Mouse (Mus musculus) forebrain, postnatal 0 days (tissue): ENCODE results near the gene Tjp3. TPM values are rescaled to one million over a fixed set of nuclear protein-coding genes. Genes with fewer than 3 reads are reported as not detected.
A peak's percentile ranks its signal among the peaks of the same experiment; 100 is the strongest.

Experiments
- ATAC-seq: fragments of 200-750 bp; cut with Nextera tagmentation; 2 replicates; pipeline ENCODE4 v1.8.0; 2017; ENCODE audit warnings: mild to moderate bottlenecking, moderate library complexity
- DNase-seq: peaks from one replicate; pipeline ENCODE4 v3.0.0-alpha.2; 2015
- H3K27ac ChIP-seq: fragments of 300-500 bp; sonication (generic); 2 replicates; pipeline ENCODE4 v1.5.1; 2014; ENCODE audit warnings: low read depth, mild to moderate bottlenecking, antibody characterized with exemption, low read length, moderate library complexity, mixed read lengths
- H3K27me3 ChIP-seq: fragments of 300-500 bp; sonication (generic); 2 replicates; pipeline ENCODE4 v1.6.1; 2014; ENCODE audit warnings: mild to moderate bottlenecking, low read length, mixed read lengths; ENCODE audit not compliant: insufficient read depth
- H3K36me3 ChIP-seq: fragments of 300-500 bp; sonication (generic); 2 replicates; pipeline ENCODE4 v1.6.1; 2014; ENCODE audit warnings: mild to moderate bottlenecking, moderate library complexity; ENCODE audit not compliant: insufficient read depth
- H3K4me1 ChIP-seq: fragments of 300-500 bp; sonication (generic); 2 replicates; pipeline ENCODE4 v1.6.1; 2014; ENCODE audit warnings: antibody characterized with exemption; ENCODE audit not compliant: insufficient read depth
- H3K4me2 ChIP-seq: fragments of 300-500 bp; sonication (generic); 2 replicates; pipeline ENCODE4 v1.6.1; 2014; ENCODE audit warnings: low read depth, mild to moderate bottlenecking, moderate library complexity
- H3K4me3 ChIP-seq: fragments of 300-500 bp; sonication (generic); 2 replicates; pipeline ENCODE4 v1.5.1; 2014; ENCODE audit warnings: low read depth, low read length, mixed read lengths
- H3K9ac ChIP-seq: fragments of 300-500 bp; sonication (generic); 2 replicates; pipeline ENCODE4 v1.6.1; 2014; ENCODE audit warnings: mild to moderate bottlenecking
- H3K9me3 ChIP-seq: fragments of 300-500 bp; sonication (generic); 2 replicates; pipeline ENCODE4 v1.6.1; 2016; ENCODE audit warnings: low read length
- CTCF ChIP-seq: sonication (generic); IDR thresholded peaks from 2 replicates; pipeline ENCODE4 v1.5.1; 2016; ENCODE audit warnings: antibody characterized with exemption, control low read depth, low read depth
- WGBS: fragments of 180-500 bp; shearing (Covaris S2); extraction: QIAGEN DNeasy Blood & Tissue Kit; methylation state at CpG from one replicate; pipeline ENCODE4 v1.1.7; 2014; 5-methylcytosine and 5-hydroxymethylcytosine counted together
- polyA plus RNA-seq: library from polyadenylated mRNA; unstranded; fragments of >200 nt; fragmentation: Nextera tagmentation; extraction: Ambion mirVana; gene quantifications from 2 replicates; pipeline ENCODE4 v1.2.1, GENCODE M21; 2015
- total RNA-seq: library from RNA; depleted of rRNA; stranded (reverse); fragments of >200 nt; gene quantifications from 2 replicates; pipeline ENCODE4 v1.2.3, GENCODE M21; 2014

Gene Tjp3
- total and polyA plus RNA-seq, 2 experiments from 2014 or later: 5.7 to 8.5 TPM

DNA sequence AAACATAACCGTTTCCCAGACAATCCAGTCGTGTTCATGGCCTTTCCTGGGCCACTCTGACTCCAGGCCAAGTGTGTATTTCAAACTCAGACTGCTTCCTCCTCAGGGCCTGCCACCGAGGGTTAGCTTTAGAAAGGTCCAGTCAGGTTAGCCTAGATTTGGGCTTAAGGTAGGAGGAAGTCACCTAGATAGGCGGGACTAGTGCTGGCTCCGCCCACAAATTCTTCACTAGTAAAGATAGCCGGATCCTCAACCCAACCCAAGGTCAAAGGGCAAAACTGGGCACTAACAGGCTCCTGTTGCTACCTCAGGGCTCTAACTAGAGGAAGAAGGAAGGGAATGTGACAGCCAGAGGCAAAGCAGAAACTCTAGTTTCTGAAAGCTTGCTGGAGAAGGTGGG, 4.8 kb downstream of the Tjp3 start:
- Histone ChIP-seq H3K4me2 (no peak overlapping the region), H3K4me1 (no peaks in the 10 kb centered on the region), H3K27me3 (no peaks in the 10 kb centered on the region), H3K4me3 (no peak overlapping the region), H3K36me3 (no peaks in the 10 kb centered on the region), H3K27ac (no peak overlapping the region), H3K9ac (no peak overlapping the region), H3K9me3 (no peaks in the 10 kb centered on the region)
- DNase-seq (no peak), ATAC-seq (no peak)
- no peak for TF ChIP-seq CTCF
- 44% methylated on average over 6 of the region's 6 CpGs for WGBS

GRCm38 (mm10) chr10:81285694-81286450, 5.5 kb downstream of the Tjp3 start:
- Histone ChIP-seq H3K4me3 (peak overlapping the region; percentile 52), H3K4me2 (peak overlapping the region; percentile 82), H3K9me3 (no peaks in the 10 kb centered on the region), H3K27ac (no peak overlapping the region), H3K27me3 (no peaks in the 10 kb centered on the region), H3K36me3 (no peaks in the 10 kb centered on the region), H3K4me1 (no peaks in the 10 kb centered on the region), H3K9ac (peak overlapping the region; percentile 54)
- DNase-seq: peak; percentile 94
- peak; percentile 10; the same call in 1 of the 2 replicates for TF ChIP-seq CTCF
- peak; percentile 89 for ATAC-seq
- WGBS: 1% methylated on average over 54 of the region's 54 CpGs

GRCm38 (mm10) chr10:81284719-81285118, 6.7 kb downstream of the Tjp3 start:
- TF ChIP-seq CTCF: no peak

DNA sequence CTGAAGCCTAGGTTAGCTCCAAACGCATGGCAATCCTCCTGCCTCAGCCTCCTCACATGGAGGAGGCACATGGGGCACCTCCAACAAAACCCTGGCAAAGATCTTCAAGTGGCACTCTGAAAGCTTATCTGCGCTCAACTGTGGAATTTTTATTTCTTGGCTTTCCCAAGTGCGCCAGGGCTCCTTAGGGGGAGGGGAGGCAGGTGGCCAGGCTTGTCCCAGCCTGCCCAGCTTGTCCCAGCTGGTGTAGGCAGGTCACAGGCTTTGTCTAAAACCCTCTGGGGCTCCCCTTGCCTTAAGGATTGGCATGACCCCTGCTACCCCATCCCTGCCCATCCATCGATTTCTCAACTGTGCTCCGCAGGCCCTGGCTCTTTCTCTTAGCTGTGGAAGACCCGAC, 7.2 kb downstream of the Tjp3 start:
- no peak for TF ChIP-seq CTCF

More at GRCm38 (mm10) chr10:81284719-81285118, 6.7 kb downstream of the Tjp3 start:
- Histone ChIP-seq H3K27me3 (no peaks in the 10 kb centered on the region), H3K9ac (no peak overlapping the region), H3K4me2 (peak overlapping the region; percentile 82), H3K4me1 (no peaks in the 10 kb centered on the region), H3K9me3 (no peaks in the 10 kb centered on the region), H3K27ac (no peak overlapping the region), H3K4me3 (peak overlapping the region; percentile 52), H3K36me3 (no peaks in the 10 kb centered on the region)
- ATAC-seq: no peak
- DNase-seq: no peak
- 16% methylated on average over 17 of the region's 17 CpGs for WGBS

DNA sequence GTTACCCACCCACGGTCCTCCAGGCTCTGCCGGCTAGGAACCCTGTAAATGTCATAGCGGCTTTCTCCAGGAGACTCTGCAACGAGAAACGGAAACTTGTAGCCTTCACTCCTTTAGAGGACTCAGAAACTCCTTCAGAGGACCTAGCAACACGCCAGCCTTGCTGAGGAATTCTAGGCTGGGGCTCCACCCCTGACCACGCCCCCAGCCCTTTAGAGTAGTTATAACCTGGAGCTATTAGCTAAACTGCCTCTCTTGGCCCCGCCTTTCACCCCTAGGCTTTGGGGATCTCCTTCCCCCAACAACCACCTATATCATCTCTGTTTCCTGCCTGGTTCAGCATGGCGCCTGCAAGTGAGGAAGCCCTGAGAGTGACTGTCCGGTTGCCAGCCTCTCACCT, 11.9 kb downstream of the Tjp3 start:
- Histone ChIP-seq H3K27ac (no peak overlapping the region), H3K4me3 (no peak overlapping the region), H3K4me1 (no peaks in the 10 kb centered on the region), H3K9me3 (no peaks in the 10 kb centered on the region), H3K27me3 (no peaks in the 10 kb centered on the region), H3K4me2 (no peak overlapping the region), H3K9ac (no peak overlapping the region), H3K36me3 (no peaks in the 10 kb centered on the region)
- no peak for ATAC-seq
- WGBS: 52% methylated on average over 10 of the region's 10 CpGs
- no peak for TF ChIP-seq CTCF
- DNase-seq: no peak

More for the DNA sequence above, 7.2 kb downstream of the Tjp3 start:
- WGBS: 67% methylated on average over 6 of the region's 6 CpGs
- H3K9ac ChIP-seq: no peak overlapping the region
- no peaks in the 10 kb centered on the region for H3K36me3 ChIP-seq
- H3K4me2 ChIP-seq: no peak overlapping the region
- no peaks in the 10 kb centered on the region for H3K4me1 ChIP-seq
- H3K27me3 ChIP-seq: no peaks in the 10 kb centered on the region
- H3K9me3 ChIP-seq: no peaks in the 10 kb centered on the region
- no peak overlapping the region for H3K4me3 ChIP-seq
- ATAC-seq: no peak
- DNase-seq: no peak
- H3K27ac ChIP-seq: no peak overlapping the region

GRCm38 (mm10) chr10:81277676-81278075, 13.7 kb downstream of the Tjp3 start:
- H3K9ac ChIP-seq: no peak overlapping the region
- H3K36me3 ChIP-seq: peaks cover 12% of the 10 kb centered on the region
- H3K9me3 ChIP-seq: no peaks in the 10 kb centered on the region
- no peak overlapping the region for H3K27ac ChIP-seq
- no peak for ATAC-seq
- H3K4me2 ChIP-seq: no peak overlapping the region
- no peak overlapping the region for H3K4me3 ChIP-seq
- 85% methylated on average over 22 of the region's 22 CpGs for WGBS
- no peaks in the 10 kb centered on the region for H3K4me1 ChIP-seq
- no peaks in the 10 kb centered on the region for H3K27me3 ChIP-seq
- DNase-seq: no peak
- TF ChIP-seq CTCF: no peak

DNA sequence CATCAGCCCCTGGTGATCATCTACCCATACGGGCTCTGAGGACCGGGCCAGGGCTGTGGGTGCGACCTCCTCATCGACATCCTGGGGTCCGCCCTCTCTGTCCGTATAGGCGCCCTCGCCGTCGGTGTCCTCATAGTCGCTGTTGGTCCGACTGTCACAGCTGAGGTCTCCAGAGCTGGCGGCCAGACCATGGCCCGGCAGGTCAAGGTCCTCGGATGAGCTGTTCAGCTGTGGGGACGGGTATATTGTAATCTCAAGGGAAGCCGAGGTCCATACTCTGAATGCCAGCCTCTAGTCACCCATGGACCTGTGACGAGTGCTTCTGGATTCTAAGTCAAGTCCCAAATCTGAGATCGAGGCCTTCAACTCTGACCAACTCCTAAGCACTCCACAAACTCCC, 17.5 kb downstream of the Tjp3 start:
- H3K36me3 ChIP-seq: peaks cover 32% of the 10 kb centered on the region
- TF ChIP-seq CTCF: no peak
- DNase-seq (no peak), ATAC-seq (no peak)
- H3K4me3 ChIP-seq: no peak overlapping the region
- H3K27me3 ChIP-seq: no peaks in the 10 kb centered on the region
- 0 out of 2 replicates have a peak, but pooled peaks cover under 1% of the 10 kb centered on the region for H3K4me1 ChIP-seq
- 95% methylated on average over 19 of the region's 19 CpGs for WGBS
- no peak overlapping the region for H3K9ac ChIP-seq
- H3K9me3 ChIP-seq: no peaks in the 10 kb centered on the region
- no peak overlapping the region for H3K4me2 ChIP-seq
- H3K27ac ChIP-seq: no peak overlapping the region
